Mouse (Mus musculus) liver, embryonic 11.5 days (tissue): ENCODE measurements at regions not wholly inside any gene's neighbourhood (a gene's known extent, or its start where the extent isn't known, plus 50 kb on each side); places are given as distances from the start of the nearest gene placed in this dataset.

Experiments used
- ATAC-seq: fragments of 200-750 bp; cut with Nextera tagmentation; replicated peaks from 2 replicates; pipeline ENCODE4 v1.8.0; 2017; ENCODE audit warnings: moderate number of reproducible peaks, mild to moderate bottlenecking, moderate TSS enrichment, moderate library complexity; ENCODE audit not compliant: low FRiP score
- DNase-seq: peaks from one replicate; pipeline ENCODE4 v3.0.0-alpha.2; 2017; ENCODE audit warnings: low spot score
- H3K27ac ChIP-seq: fragments of 300-500 bp; sonication (generic); 2 replicates; pipeline ENCODE4 v1.5.1; 2014; ENCODE audit warnings: mild to moderate bottlenecking, low read depth, low read length, control low read depth
- H3K27me3 ChIP-seq: fragments of 300-500 bp; sonication (generic); replicated peaks from 2 replicates; pipeline ENCODE4 v1.6.1; 2014; ENCODE audit warnings: low read length, mixed read lengths; ENCODE audit not compliant: control insufficient read depth, insufficient read depth
- H3K36me3 ChIP-seq: fragments of 300-500 bp; sonication (generic); 2 replicates; pipeline ENCODE4 v1.6.1; 2014; ENCODE audit warnings: mild to moderate bottlenecking, low read length, moderate library complexity, mixed read lengths; ENCODE audit not compliant: control insufficient read depth, insufficient read depth
- H3K4me1 ChIP-seq: fragments of 300-500 bp; sonication (generic); replicated peaks from 2 replicates; pipeline ENCODE4 v1.6.1; 2014; ENCODE audit warnings: low read length, mixed read lengths; ENCODE audit not compliant: control insufficient read depth, insufficient read depth
- H3K4me2 ChIP-seq: fragments of 300-500 bp; sonication (generic); 2 replicates; pipeline ENCODE4 v1.6.1; 2014; ENCODE audit warnings: mild to moderate bottlenecking, control low read depth, moderate library complexity
- H3K4me3 ChIP-seq: fragments of 300-500 bp; sonication (generic); 2 replicates; pipeline ENCODE4 v1.5.1; 2014; ENCODE audit warnings: low read depth, low read length, control low read depth
- H3K9ac ChIP-seq: fragments of 300-500 bp; sonication (generic); 2 replicates; pipeline ENCODE4 v1.6.1; 2014; ENCODE audit warnings: low read depth, low read length, control low read depth
- H3K9me3 ChIP-seq: fragments of 300-500 bp; sonication (generic); 2 replicates; pipeline ENCODE4 v1.6.1; 2016; ENCODE audit warnings: low read length, inconsistent platforms, mixed read lengths; ENCODE audit not compliant: control insufficient read depth
- WGBS: fragments of 180-500 bp; shearing (Covaris S2); extraction: QIAGEN DNeasy Blood & Tissue Kit; methylation state at CpG from one replicate; pipeline ENCODE4 v1.1.7; 2014; 5-methylcytosine and 5-hydroxymethylcytosine counted together

DNA sequence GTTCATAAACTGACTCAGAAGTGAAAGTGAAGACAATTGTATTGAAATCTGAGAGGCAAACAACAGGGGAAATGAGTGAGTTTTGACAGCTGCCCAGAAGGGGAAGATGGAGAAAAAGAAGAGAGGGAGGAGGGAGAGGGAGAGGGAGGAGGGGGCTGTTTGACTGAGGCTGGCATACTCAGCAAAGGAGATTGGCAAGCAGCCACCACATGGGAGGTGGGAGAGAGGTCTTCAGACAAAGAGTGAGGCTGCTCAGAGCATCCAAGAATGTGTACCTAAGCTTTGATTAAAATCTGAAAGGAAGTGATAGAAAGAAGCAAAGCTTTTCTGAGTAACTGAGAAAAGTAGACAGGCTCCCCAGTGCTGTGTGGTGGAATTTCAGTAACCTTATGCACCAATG, 636.0 kb downstream of the Sqor start:
- no peaks in the 10 kb centered on the region for H3K4me1 ChIP-seq
- DNase-seq = no peak
- H3K4me2 ChIP-seq = no peak overlapping the region
- H3K9ac ChIP-seq = no peak overlapping the region
- no peak overlapping the region for H3K4me3 ChIP-seq
- ATAC-seq = no peak
- H3K27me3 ChIP-seq = no peaks in the 10 kb centered on the region
- no peak overlapping the region for H3K27ac ChIP-seq
- H3K9me3 ChIP-seq = no peaks in the 10 kb centered on the region
- no peaks in the 10 kb centered on the region for H3K36me3 ChIP-seq

GRCm38 (mm10) chr2:123409075-123409474, 644.0 kb downstream of the Sqor start:
- Histone ChIP-seq H3K9ac (no peak overlapping the region), H3K4me2 (no peak overlapping the region), H3K4me3 (no peak overlapping the region), H3K4me1 (no peaks in the 10 kb centered on the region), H3K27me3 (no peaks in the 10 kb centered on the region), H3K27ac (no peak overlapping the region), H3K36me3 (no peaks in the 10 kb centered on the region), H3K9me3 (no peaks in the 10 kb centered on the region)
- 46% methylated on average over 3 of the region's 3 CpGs for WGBS
- DNase-seq (no peak), ATAC-seq (no peak)

DNA sequence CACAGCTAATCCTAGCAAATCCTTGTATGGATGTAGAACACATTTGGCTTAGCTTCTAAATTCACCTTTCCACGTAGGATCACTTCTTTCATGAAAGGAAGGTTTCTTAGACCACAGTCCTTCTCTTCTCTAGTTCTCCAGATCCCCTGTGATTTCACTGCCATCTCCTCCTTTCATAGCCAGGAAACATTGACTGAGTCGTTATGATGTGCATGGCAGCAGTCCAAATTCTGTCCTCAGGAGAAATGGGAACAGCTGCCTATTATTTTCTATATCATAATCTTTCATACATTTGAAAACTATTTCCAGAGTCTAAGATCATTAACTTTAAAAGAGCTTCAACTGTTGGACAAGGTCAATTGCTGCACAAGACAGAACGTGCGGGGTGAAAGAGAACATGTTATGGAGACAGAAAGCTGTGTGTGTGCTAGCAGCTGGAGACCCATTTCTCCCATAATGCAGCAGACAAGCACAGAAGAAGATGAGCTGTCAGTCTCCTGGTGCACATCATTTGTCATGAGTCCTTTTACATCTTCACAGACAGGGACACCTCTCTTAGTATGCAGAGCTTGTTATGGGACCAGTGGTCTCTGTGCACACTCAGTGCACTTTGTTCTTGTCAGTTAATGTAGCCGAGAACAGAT, 631.6 kb upstream of the Sema6d start:
- H3K4me3 ChIP-seq = no peak overlapping the region
- ATAC-seq (no peak), DNase-seq (no peak)
- H3K36me3 ChIP-seq = no peaks in the 10 kb centered on the region
- H3K4me2 ChIP-seq = no peak overlapping the region
- H3K27ac ChIP-seq = no peak overlapping the region
- WGBS = 73% methylated on average over 5 of the region's 5 CpGs
- H3K27me3 ChIP-seq = no peaks in the 10 kb centered on the region
- no peaks in the 10 kb centered on the region for H3K9me3 ChIP-seq
- no peak overlapping the region for H3K9ac ChIP-seq
- H3K4me1 ChIP-seq = no peaks in the 10 kb centered on the region

GRCm38 (mm10) chr2:123473840-123474239, 615.9 kb upstream of the Sema6d start:
- Histone ChIP-seq H3K9ac (no peak overlapping the region), H3K4me1 (no peaks in the 10 kb centered on the region), H3K4me2 (no peak overlapping the region), H3K36me3 (no peaks in the 10 kb centered on the region), H3K27me3 (no peaks in the 10 kb centered on the region), H3K4me3 (no peak overlapping the region), H3K27ac (no peak overlapping the region), H3K9me3 (peaks cover 3% of the 10 kb centered on the region; the same call in 1 of the 2 replicates)
- DNase-seq (no peak), ATAC-seq (no peak)
- WGBS = 60% methylated on average over 2 of the region's 2 CpGs

GRCm38 (mm10) chr2:123486681-123487080, 603.1 kb upstream of the Sema6d start:
- ATAC-seq (no peak), DNase-seq (no peak)

GRCm38 (mm10) chr2:123506162-123506561, 583.6 kb upstream of the Sema6d start:
- DNase-seq = no peak
- 56% methylated on average over 1 of the region's 1 CpGs for WGBS
- Histone ChIP-seq H3K4me2 (no peak overlapping the region), H3K4me1 (no peaks in the 10 kb centered on the region), H3K4me3 (no peak overlapping the region), H3K27ac (no peak overlapping the region), H3K9me3 (0 out of 2 replicates have a peak, but pooled peaks cover 2% of the 10 kb centered on the region), H3K27me3 (no peaks in the 10 kb centered on the region), H3K9ac (no peak overlapping the region), H3K36me3 (no peaks in the 10 kb centered on the region)
- no peak for ATAC-seq

More at GRCm38 (mm10) chr2:123486681-123487080, 603.1 kb upstream of the Sema6d start:
- WGBS = 17% methylated on average over 1 of the region's 1 CpGs
- Histone ChIP-seq H3K27me3 (no peaks in the 10 kb centered on the region), H3K9me3 (no peaks in the 10 kb centered on the region), H3K4me3 (no peak overlapping the region), H3K27ac (no peak overlapping the region), H3K4me1 (no peaks in the 10 kb centered on the region), H3K9ac (no peak overlapping the region), H3K4me2 (no peak overlapping the region), H3K36me3 (no peaks in the 10 kb centered on the region)

GRCm38 (mm10) chr2:123507095-123507494, 582.7 kb upstream of the Sema6d start:
- H3K4me3 ChIP-seq = no peak overlapping the region
- no peak overlapping the region for H3K27ac ChIP-seq
- no peaks in the 10 kb centered on the region for H3K36me3 ChIP-seq
- H3K4me2 ChIP-seq = no peak overlapping the region
- H3K27me3 ChIP-seq = no peaks in the 10 kb centered on the region
- DNase-seq = no peak
- H3K9ac ChIP-seq = no peak overlapping the region
- H3K9me3 ChIP-seq = 0 out of 2 replicates have a peak, but pooled peaks cover 2% of the 10 kb centered on the region
- ATAC-seq = no peak
- H3K4me1 ChIP-seq = no peaks in the 10 kb centered on the region

- Histone ChIP-seq H3K9ac (no peak overlapping the region), H3K4me3 (no peak overlapping the region), H3K36me3 (no peaks in the 10 kb centered on the region), H3K4me1 (no peaks in the 10 kb centered on the region), H3K4me2 (no peak overlapping the region), H3K27me3 (no peaks in the 10 kb centered on the region), H3K27ac (no peak overlapping the region), H3K9me3 (no peaks in the 10 kb centered on the region)
- 33% methylated on average over 1 of the region's 1 CpGs for WGBS
- DNase-seq (no peak), ATAC-seq (no peak)
Observed at GRCm38 (mm10) chr2:123528915-123529314, 560.9 kb upstream of the Sema6d start.

DNA sequence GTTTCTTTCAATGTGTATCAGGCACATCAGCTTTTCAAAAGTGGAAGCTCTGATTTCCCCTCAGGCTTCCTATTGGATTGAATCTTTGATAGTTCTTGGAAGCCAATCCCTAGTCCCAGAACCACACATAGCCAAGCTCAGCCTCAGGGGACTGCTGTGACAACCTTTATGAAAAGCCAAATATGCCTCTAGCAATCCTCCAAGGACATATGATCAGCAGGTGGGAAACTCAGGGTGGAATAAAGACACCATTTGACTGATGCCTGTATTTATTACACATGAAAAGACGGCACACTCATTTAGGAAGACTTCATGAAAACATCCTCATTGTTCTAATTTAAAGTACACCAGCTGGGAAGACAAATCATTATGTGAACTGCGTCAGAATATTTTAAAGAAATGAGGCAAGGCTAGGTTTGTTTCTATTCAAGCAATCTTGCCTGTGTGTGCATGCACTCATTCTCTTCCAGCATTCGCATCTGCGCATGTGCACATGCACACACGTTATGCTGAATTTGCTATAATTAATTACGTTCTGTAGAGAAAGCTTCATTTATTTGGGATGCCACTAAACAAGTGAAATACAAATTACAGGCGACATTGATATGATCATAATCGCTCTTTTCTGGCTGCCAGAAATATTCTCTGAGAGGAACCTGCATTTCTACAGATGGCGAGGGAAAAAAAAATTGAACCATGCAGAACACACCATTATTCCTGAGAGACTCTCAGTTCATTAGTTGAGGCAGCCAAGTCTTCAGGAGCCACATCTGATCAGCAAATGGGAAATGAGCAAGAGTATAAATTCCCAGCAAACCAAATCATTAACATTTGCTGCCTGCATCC, 556.6 kb upstream of the Sema6d start:
- WGBS = 76% methylated on average over 9 of the region's 9 CpGs
- H3K9ac ChIP-seq = no peak overlapping the region
- H3K4me2 ChIP-seq = no peak overlapping the region
- no peak overlapping the region for H3K4me3 ChIP-seq
- ATAC-seq (no peak), DNase-seq (no peak)
- no peaks in the 10 kb centered on the region for H3K4me1 ChIP-seq
- no peaks in the 10 kb centered on the region for H3K9me3 ChIP-seq
- no peaks in the 10 kb centered on the region for H3K36me3 ChIP-seq
- H3K27me3 ChIP-seq = no peaks in the 10 kb centered on the region
- H3K27ac ChIP-seq = no peak overlapping the region
